Mouse (Mus musculus): ENCODE results near the gene Moxd1. TPM values are rescaled to one million over a fixed set of nuclear protein-coding genes. Genes with fewer than 3 reads are reported as not detected.

The Moxd1 gene
- total RNA-seq, 2 experiments from 2014 or later: not detected

Other genes with a start within 250 kb of the Moxd1 start
- gene Taar6, start 237.9 kb upstream of the Moxd1 start, total RNA-seq (2015): not detected in 2 replicates
- not detected in 2 replicates for gene Taar6, start 237.9 kb upstream of the Moxd1 start, total RNA-seq (2017)
- not detected in 2 replicates for gene Taar7a, start 230.0 kb upstream of the Moxd1 start, total RNA-seq (2015)
- not detected in 2 replicates for gene Taar7a, start 230.0 kb upstream of the Moxd1 start, total RNA-seq (2017)
- gene Taar7b, start 223.6 kb upstream of the Moxd1 start, total RNA-seq (2015): not detected in 2 replicates
- gene Taar7b, start 223.6 kb upstream of the Moxd1 start, total RNA-seq (2017): not detected in 2 replicates
- gene Taar7d, start 196.3 kb upstream of the Moxd1 start, total RNA-seq (2015): not detected in 2 replicates
- gene Taar7d, start 196.3 kb upstream of the Moxd1 start, total RNA-seq (2017): not detected in 2 replicates
- not detected in 2 replicates for gene Taar7e, start 185.9 kb upstream of the Moxd1 start, total RNA-seq (2015)
- gene Taar7e, start 185.9 kb upstream of the Moxd1 start, total RNA-seq (2017): not detected in 2 replicates
- not detected in 2 replicates for gene Taar7f, start 174.0 kb upstream of the Moxd1 start, total RNA-seq (2015)
- gene Taar7f, start 174.0 kb upstream of the Moxd1 start, total RNA-seq (2017): not detected in 2 replicates
- gene Taar8a, start 147.0 kb upstream of the Moxd1 start, total RNA-seq (2015): not detected in 2 replicates
- gene Taar8a, start 147.0 kb upstream of the Moxd1 start, total RNA-seq (2017): not detected in 2 replicates
- gene Taar8b, start 131.2 kb upstream of the Moxd1 start, total RNA-seq (2015): not detected in 2 replicates
- gene Taar8b, start 131.2 kb upstream of the Moxd1 start, total RNA-seq (2017): not detected in 2 replicates
- gene Taar8c, start 121.6 kb upstream of the Moxd1 start, total RNA-seq (2015): not detected in 2 replicates
- not detected in 2 replicates for gene Taar8c, start 121.6 kb upstream of the Moxd1 start, total RNA-seq (2017)
- gene Taar9, start 114.0 kb upstream of the Moxd1 start, total RNA-seq (2015): not detected in 2 replicates
- gene Taar9, start 114.0 kb upstream of the Moxd1 start, total RNA-seq (2017): not detected in 2 replicates
- 53.4 and 64.1 TPM in 2 replicates for gene Stx7, start 74.2 kb upstream of the Moxd1 start, total RNA-seq (2015)
- gene Stx7, start 74.2 kb upstream of the Moxd1 start, total RNA-seq (2017): 47.2 and 55.5 TPM in 2 replicates